Mouse (Mus musculus) limb, embryonic 12.5 days (tissue): ENCODE data around the gene 3110040M04Rik. TPM values are rescaled to one million over a fixed set of nuclear protein-coding genes. Genes with fewer than 3 reads are reported as not detected.
"Not testable (repeated sequence)": the region's sequence is repeated elsewhere in the genome, so short reads cannot be mapped to it uniquely, and the experiment has no call there.

Experiments
- ATAC-seq: fragments of 200-750 bp; cut with Nextera tagmentation; 2 replicates; pipeline ENCODE4 v1.8.0; 2017; ENCODE audit warnings: low read depth, moderate TSS enrichment; ENCODE audit not compliant: insufficient number of reproducible peaks, insufficient read depth, low FRiP score, low TSS enrichment
- H3K27ac ChIP-seq: fragments of 300-500 bp; sonication (generic); 2 replicates; pipeline ENCODE4 v1.5.1; 2016; ENCODE audit warnings: mild to moderate bottlenecking, moderate library complexity
- H3K27me3 ChIP-seq: fragments of 300-500 bp; sonication (generic); 2 replicates; pipeline ENCODE4 v1.6.1; 2016; ENCODE audit warnings: mild to moderate bottlenecking, moderate library complexity
- H3K36me3 ChIP-seq: fragments of 300-500 bp; sonication (generic); 2 replicates; pipeline ENCODE4 v1.6.1; 2016; ENCODE audit warnings: mild to moderate bottlenecking, moderate library complexity
- H3K4me1 ChIP-seq: fragments of 300-500 bp; sonication (generic); replicated peaks from 2 replicates; pipeline ENCODE4 v1.6.1; 2016
- H3K4me2 ChIP-seq: fragments of 300-500 bp; sonication (generic); 2 replicates; pipeline ENCODE4 v1.6.1; 2016; ENCODE audit warnings: mild to moderate bottlenecking, moderate library complexity
- H3K4me3 ChIP-seq: fragments of 300-500 bp; sonication (generic); replicated peaks from 2 replicates; pipeline ENCODE4 v1.5.1; 2016; ENCODE audit warnings: mild to moderate bottlenecking
- H3K9ac ChIP-seq: fragments of 300-500 bp; sonication (generic); replicated peaks from 2 replicates; pipeline ENCODE4 v1.6.1; 2016; ENCODE audit warnings: mild to moderate bottlenecking, moderate library complexity
- H3K9me3 ChIP-seq: fragments of 300-500 bp; sonication (generic); 2 replicates; pipeline ENCODE4 v1.6.1; 2016; ENCODE audit warnings: mild to moderate bottlenecking, moderate library complexity
- WGBS: fragments of 180-500 bp; shearing (Covaris S2); methylation state at CpG from one replicate; pipeline ENCODE4 v1.1.7; 2016; 5-methylcytosine and 5-hydroxymethylcytosine counted together
- polyA plus RNA-seq: library from polyadenylated mRNA; unstranded; fragments of >200 nt; fragmentation: Nextera tagmentation; extraction: Ambion mirVana; gene quantifications from 2 replicates; pipeline ENCODE4 v1.2.1, GENCODE M21; 2016

The 3110040M04Rik gene
- polyA plus RNA-seq: not detected in 2 replicates

DNA sequence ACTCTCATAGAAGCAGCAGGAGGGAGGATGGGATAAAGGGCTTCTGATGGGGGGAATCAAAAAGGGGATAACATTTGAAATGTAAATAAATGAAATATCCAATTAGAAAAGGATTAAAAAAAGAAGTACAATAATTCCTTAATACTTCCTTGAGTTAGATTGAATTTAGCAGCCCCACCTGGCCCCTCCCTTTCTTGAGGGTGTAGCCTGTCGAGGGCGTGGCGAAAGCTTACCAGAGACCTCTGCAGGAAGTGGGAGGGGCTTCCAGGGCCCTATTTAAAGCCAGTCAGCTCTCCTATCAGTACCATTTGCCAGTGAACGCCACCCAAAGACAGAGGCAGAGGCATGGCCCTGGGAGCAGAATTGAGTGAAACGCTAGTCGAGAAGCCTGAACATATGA is at the start of gene 3110040M04Rik:
3110040M04Rik (plus strand) TSS at position 304 of the 400 bp plus-strand sequence.
- ATAC-seq, H3K27me3 ChIP-seq, H3K4me1 ChIP-seq, H3K9ac ChIP-seq, H3K4me3 ChIP-seq, H3K9me3 ChIP-seq, H3K27ac ChIP-seq, H3K36me3 ChIP-seq, H3K4me2 ChIP-seq: not testable (repeated sequence)
- no CpG with 5 or more reads among the region's 6 CpGs for WGBS

GRCm38 (mm10) chr1:151154131-151154530 is 49.8 kb upstream of the 3110040M04Rik start:
- 93% methylated on average over 9 of the region's 9 CpGs for WGBS
- not testable (repeated sequence) for H3K36me3 ChIP-seq, H3K9me3 ChIP-seq, H3K27me3 ChIP-seq, H3K4me3 ChIP-seq, H3K4me2 ChIP-seq, H3K9ac ChIP-seq, H3K4me1 ChIP-seq, ATAC-seq, H3K27ac ChIP-seq

GRCm38 (mm10) chr1:151156129-151156528 is 47.8 kb upstream of the 3110040M04Rik start:
- H3K9ac ChIP-seq: no peak overlapping the region
- H3K27me3 ChIP-seq: no peaks in the 10 kb centered on the region
- H3K4me1 ChIP-seq: no peaks in the 10 kb centered on the region
- H3K9me3 ChIP-seq: peaks cover 3% of the 10 kb centered on the region; the same call in 1 of the 2 replicates
- no peak for ATAC-seq
- no peak overlapping the region for H3K4me3 ChIP-seq
- 92% methylated on average over 3 of the region's 3 CpGs for WGBS
- H3K36me3 ChIP-seq: no peaks in the 10 kb centered on the region
- H3K4me2 ChIP-seq: no peak overlapping the region
- H3K27ac ChIP-seq: no peak overlapping the region

- no peak overlapping the region for H3K27ac ChIP-seq
- no peak for ATAC-seq
- H3K4me2 ChIP-seq: no peak overlapping the region
- no peaks in the 10 kb centered on the region for H3K27me3 ChIP-seq
- no peaks in the 10 kb centered on the region for H3K4me1 ChIP-seq
- H3K4me3 ChIP-seq: no peak overlapping the region
- H3K9me3 ChIP-seq: peaks cover 3% of the 10 kb centered on the region; the same call in 1 of the 2 replicates
- H3K36me3 ChIP-seq: no peaks in the 10 kb centered on the region
- H3K9ac ChIP-seq: no peak overlapping the region
- WGBS: 74% methylated on average over 7 of the region's 7 CpGs
Observed at GRCm38 (mm10) chr1:151156777-151157632, 46.9 kb upstream of the 3110040M04Rik start.

- ATAC-seq: no peak
- H3K27ac ChIP-seq: no peak overlapping the region
Observed at GRCm38 (mm10) chr1:151157963-151158856, 45.7 kb upstream of the 3110040M04Rik start.

GRCm38 (mm10) chr1:151158857-151159510 is 44.9 kb upstream of the 3110040M04Rik start:
- Histone ChIP-seq H3K27ac (no peak overlapping the region), H3K4me2 (no peak overlapping the region), H3K27me3 (no peaks in the 10 kb centered on the region), H3K4me1 (no peaks in the 10 kb centered on the region), H3K36me3 (no peaks in the 10 kb centered on the region), H3K9me3 (peaks cover 3% of the 10 kb centered on the region; the same call in 1 of the 2 replicates), H3K9ac (no peak overlapping the region), H3K4me3 (no peak overlapping the region)
- 79% methylated on average over 2 of the region's 2 CpGs for WGBS
- ATAC-seq: no peak

More at GRCm38 (mm10) chr1:151157963-151158856, 45.7 kb upstream of the 3110040M04Rik start:
- 31% methylated on average over 9 of the region's 9 CpGs for WGBS
- Histone ChIP-seq H3K4me1 (no peaks in the 10 kb centered on the region), H3K36me3 (no peaks in the 10 kb centered on the region), H3K4me3 (no peak overlapping the region), H3K9me3 (peaks cover 3% of the 10 kb centered on the region; the same call in 1 of the 2 replicates), H3K27me3 (no peaks in the 10 kb centered on the region), H3K9ac (no peak overlapping the region), H3K4me2 (no peak overlapping the region)

- ATAC-seq: no peak
- Histone ChIP-seq H3K27ac (no peak overlapping the region), H3K4me3 (no peak overlapping the region), H3K27me3 (no peaks in the 10 kb centered on the region), H3K9me3 (no peaks in the 10 kb centered on the region), H3K36me3 (no peaks in the 10 kb centered on the region), H3K4me2 (no peak overlapping the region), H3K9ac (no peak overlapping the region), H3K4me1 (peaks cover 13% of the 10 kb centered on the region)
- 33% methylated on average over 8 of the region's 8 CpGs for WGBS
Observed at GRCm38 (mm10) chr1:151166031-151166430, 37.9 kb upstream of the 3110040M04Rik start.

DNA sequence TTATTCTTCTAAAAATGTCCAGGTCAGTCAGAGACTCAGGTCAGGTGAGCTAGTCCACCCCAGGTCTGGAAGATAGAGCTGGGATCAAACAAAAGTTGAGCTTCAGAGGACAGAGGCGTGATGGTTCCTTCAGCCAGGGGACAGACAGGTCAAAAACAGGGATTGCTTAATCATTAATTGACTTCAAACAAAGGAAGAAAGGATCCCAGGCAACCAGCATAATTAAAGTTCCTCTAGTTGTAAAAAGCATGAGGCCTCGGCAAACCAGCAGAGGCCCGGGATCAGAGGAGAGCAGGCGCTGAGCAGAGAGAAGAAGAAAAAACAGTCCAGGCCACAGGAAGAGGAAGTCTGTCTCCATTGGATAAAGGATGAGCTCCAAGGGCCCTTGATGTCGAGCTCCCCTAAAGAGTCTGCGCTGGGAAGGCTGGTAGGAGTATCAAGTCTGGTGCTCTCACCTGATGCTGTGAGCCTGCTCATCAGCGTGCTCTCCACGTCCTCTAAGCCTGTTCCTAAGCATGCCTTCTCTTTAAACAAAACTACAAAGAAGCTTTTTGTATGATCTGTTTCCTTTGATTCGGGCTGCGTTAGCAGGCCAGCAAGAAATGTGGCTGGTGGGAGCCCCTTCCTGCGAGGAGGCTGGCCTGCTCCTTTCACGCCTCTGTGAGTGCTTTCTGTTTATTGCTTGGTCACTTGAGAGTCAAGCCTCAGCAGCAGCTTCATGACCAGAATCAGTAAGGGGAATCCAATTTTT is 36.4 kb upstream of the 3110040M04Rik start:
- Histone ChIP-seq H3K9me3 (no peaks in the 10 kb centered on the region), H3K9ac (no peak overlapping the region), H3K27me3 (no peaks in the 10 kb centered on the region), H3K27ac (no peak overlapping the region), H3K36me3 (no peaks in the 10 kb centered on the region), H3K4me1 (peaks cover 13% of the 10 kb centered on the region), H3K4me2 (no peak overlapping the region; the same call in 1 of the 2 replicates), H3K4me3 (no peak overlapping the region)
- whole genome bisulfite sequencing: 18% methylated on average over 12 of the region's 12 CpGs
- no peak for ATAC-seq

DNA sequence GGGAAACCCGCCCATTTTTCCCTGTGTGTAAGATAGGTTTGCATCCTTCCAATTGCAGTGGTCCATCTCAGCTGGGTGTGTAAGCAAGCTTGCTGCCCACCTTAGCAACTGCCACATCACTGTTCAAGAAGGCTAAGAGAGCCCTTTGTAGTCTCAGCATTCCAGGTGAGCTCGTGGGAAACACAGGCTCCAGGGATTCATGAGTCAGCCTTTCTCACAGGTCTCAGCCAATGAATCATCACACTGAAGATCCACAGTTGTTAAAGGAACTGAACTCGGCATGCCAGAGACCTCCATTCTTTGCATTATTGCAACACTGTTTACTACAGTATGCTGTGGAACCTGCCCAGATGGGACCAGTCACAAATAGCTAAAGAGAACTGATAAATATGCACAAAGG is 35.3 kb upstream of the 3110040M04Rik start:
- H3K9me3 ChIP-seq: no peaks in the 10 kb centered on the region
- no peak overlapping the region for H3K9ac ChIP-seq
- H3K4me2 ChIP-seq: no peak overlapping the region
- H3K4me1 ChIP-seq: peaks cover 13% of the 10 kb centered on the region
- WGBS: 69% methylated on average over 3 of the region's 3 CpGs
- no peaks in the 10 kb centered on the region for H3K27me3 ChIP-seq
- ATAC-seq: no peak
- H3K4me3 ChIP-seq: no peak overlapping the region
- no peak overlapping the region for H3K27ac ChIP-seq
- no peaks in the 10 kb centered on the region for H3K36me3 ChIP-seq

- Histone ChIP-seq H3K27ac (no peak overlapping the region), H3K27me3 (no peaks in the 10 kb centered on the region), H3K9me3 (no peaks in the 10 kb centered on the region), H3K4me3 (no peak overlapping the region), H3K4me2 (no peak overlapping the region), H3K9ac (no peak overlapping the region), H3K4me1 (peaks cover 12% of the 10 kb centered on the region), H3K36me3 (no peaks in the 10 kb centered on the region)
- WGBS: 85% methylated on average over 2 of the region's 2 CpGs
- no peak for ATAC-seq
Observed at GRCm38 (mm10) chr1:151171572-151172461, 32.1 kb upstream of the 3110040M04Rik start.
